Mouse (Mus musculus) adrenal gland, adult (tissue): Measurements from ENCODE around the gene Nt5c.
"Not testable (repeated sequence)": the region's sequence is repeated elsewhere in the genome, so short reads cannot be mapped to it uniquely, and the experiment has no call there.

ENCODE experiments used
- DNase-seq, 2 experiments: peaks; one replicate each; pipeline ENCODE4 v3.0.0; 2022 to 2023; ENCODE audit warnings: low spot score in 1 of 2; ENCODE audit not compliant: inconsistent age in 2 of 2

The Nt5c gene

DNA sequence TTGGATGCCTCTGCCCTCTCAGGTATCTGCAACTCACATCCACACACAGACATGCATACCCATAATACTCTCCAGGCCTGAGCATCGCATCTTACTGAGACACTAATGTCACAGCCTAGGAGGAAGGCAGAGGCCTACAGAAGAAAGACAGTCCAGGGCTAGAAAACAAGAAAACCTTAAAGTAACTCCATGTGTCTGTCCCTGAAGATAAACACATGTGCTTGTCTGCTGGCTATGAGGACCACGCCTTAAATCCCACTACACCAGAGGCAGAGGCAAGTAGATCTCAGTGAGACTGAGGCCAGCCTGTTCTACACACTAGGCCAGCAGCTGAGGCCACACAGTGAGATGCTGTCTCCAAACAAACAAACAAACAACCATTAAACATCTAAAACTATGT is 19.5 kb upstream of the Nt5c start:
- DNase-seq: no peak

DNA sequence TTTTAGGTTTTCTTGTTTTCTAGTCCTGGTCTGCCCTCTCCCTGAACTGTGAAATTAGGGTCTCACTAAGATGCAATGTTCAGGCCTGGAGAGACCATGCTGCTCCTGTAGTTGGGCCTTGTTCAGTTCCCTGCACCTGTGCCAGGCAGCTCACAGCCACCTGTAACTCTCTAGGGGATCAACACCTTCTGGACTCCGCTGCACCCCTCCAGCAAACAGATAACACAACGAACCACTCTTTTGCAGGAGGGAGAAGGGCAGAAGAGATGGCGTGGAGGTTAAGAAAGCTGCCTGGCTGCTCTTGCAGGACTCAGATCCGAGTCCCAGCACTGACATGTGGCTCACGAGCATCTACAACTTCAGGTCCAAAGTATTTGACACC is 18.8 kb upstream of the Nt5c start:
- DNase-seq: no peak

DNA sequence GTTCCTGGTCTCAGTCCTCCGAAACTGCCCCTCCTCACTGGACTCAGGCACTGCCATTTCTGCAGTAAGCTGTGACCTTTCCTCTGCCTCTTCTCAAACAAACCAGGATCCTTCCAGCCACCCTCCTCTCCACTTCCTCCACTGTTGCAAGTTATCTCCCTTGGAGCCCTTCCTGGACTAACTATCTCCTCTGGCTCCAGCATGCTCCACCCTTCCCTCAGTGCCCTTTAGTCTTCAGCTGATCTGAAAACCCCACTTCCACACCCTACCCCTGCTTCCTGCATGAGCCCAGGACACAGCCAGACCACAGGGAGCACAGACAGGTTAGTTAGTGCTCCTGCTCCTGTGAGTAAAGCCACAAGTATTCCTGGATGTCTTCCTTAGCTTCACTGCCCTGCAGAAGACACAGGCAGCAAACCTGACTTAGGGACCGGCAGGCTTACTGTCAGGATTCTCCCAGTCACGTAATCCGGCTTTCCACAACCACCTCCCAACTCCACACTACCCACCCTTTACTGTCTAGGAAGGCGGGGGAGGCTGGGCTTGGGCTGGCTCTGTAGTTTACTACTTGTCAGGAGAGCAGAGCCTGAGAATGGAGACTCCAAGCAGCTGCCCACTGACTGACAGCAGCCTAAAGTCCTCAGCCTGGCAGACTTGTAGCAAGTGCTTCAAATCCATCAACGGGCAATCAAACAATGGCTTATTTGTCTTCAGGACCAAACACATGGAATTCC is 18.3 kb upstream of the Nt5c start:
- DNase-seq: no peak

DNA sequence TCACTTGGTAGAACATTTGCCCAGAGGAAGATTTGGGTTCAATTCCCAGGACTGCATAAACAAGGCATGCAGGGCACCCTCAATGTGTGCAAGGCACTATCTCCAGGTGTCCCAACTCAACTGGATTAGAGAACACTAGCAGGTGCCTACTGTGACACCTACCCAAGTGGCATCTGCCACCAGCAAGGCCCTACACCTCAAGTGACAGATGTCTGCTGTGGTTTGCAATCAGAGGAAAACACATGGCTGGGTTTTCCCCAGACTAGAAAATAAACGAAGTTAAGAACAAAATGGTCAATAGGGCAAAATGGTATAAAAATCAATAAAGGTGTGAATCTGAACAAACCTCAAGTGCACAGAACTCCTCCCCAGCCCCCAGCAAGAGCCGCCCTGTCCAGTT is 16.4 kb upstream of the Nt5c start:
- no peak for DNase-seq

DNA sequence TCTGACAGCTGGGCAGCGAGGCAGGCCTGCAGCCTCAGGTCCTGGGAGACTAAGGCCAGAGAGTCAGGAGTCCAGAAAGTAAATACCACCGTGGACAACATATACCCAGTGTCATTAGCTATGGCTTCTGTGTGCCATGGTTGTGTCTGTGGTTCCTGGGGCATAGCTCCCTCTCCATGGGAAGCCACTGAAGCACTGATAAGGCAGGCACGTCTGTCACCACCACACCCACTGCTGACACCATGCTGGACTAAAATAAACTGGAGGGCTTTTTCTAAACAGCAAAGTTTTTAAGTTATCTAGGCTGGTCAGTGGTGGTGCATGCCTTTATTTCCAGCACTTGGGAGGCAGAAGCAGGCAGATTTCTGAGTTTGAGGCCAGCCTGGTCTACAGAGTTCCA is 14.9 kb upstream of the Nt5c start:
- no peak for DNase-seq

DNA sequence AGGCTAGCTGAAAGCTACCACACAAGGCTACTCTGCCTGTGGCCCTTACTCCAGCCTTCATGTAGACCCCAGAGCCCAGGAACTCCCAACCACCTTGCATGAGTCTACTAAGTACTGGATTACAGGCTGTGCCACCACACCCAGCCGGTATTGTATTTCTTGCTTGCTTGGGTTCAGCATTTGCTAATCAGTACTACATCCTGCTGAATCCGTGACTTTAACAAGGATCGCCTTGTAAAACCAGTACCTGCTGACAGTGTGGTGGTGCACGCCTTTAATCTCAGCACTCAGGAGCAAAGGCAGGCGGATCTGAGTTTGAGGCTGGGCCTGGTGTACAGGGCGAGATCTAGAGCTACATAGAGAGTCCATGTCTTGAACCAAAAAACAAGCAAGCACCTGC is 11.0 kb upstream of the Nt5c start:
- DNase-seq: no peak

DNA sequence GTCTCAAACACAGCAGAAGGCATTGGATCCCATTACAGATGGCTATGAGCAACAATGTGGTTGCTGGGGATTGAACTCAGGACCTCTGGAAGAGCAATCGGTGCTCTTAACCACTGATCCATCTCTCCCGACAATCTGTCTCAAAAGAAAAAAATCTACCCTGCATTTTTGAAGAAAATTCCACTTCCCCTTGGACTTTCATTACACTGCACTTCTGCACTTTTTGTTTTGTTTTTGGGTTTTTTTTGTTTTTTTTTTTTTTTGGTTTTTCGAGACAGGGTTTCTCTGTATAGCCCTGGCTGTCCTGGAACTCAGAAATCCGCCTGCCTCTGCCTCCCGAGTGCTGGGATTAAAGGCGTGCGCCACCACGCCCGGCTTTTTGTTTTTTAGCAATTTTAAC is 4.9 kb upstream of the Nt5c start:
- DNase-seq: not testable (repeated sequence)

DNA sequence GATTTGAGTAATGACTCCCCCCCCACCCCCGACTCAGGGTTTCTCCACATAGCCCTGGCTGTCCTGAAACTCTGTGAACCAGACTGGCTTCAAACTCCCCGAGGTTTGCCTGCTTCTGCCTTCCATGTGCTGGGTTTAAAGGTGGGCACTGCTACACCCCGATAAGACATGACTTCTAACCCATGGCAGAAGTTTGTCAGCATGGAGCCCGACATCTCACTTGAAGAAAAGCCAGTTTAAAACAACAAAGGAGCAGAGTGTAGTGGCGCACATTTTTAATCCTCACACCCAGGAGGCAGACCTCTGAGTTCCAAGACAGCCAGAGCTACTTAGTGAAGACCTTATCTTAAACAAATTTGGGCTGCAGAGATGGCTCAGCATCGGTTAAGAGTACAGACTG is 725 bp upstream of the Nt5c start:
- no peak for DNase-seq

DNA sequence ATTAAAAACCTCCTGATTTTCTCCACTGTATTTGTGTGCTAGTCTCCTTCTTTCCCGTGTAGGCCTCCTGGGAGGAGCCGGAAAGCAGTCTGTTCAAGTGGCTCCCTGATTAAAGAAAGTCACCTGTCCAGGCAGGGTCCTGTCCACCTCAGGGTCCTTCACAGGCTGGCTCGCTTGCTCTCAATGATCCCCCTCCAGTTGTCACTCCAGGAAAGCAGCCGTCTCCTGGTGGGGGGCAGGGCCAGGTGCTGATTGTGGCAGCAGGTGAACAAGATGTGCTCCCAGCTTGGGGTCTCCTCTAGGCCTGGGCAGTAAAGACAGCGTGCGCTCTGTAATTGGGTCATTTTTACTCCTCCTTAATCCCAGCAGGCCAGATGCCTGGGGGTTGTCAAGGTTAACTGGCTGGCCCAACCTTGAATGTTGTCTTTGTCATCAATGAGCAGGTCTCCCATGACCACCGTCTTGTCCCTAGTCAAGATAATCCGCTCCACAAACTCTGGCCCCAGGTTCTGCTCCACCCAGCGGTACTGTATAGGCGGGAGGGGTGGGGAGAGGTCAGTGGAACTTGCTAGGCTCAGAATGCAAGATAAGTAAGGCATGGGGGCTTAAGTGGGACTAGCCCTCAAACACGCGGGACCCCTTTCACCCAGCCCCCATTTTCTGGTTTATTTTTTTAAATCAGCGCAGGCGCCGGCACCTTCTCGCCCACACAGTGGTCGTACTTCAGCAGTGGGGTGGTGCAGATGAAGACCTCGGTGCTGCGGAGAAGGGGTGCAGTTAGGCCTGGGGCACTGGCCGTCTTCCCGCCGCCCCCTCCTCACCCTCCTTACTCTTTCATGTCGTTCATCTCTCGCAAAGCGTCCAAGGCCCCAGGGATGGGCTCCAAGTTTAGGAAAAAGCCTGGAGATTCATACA is 964 bp downstream of the Nt5c start:
- peak; percentile 71 to 85 for DNase-seq

DNA sequence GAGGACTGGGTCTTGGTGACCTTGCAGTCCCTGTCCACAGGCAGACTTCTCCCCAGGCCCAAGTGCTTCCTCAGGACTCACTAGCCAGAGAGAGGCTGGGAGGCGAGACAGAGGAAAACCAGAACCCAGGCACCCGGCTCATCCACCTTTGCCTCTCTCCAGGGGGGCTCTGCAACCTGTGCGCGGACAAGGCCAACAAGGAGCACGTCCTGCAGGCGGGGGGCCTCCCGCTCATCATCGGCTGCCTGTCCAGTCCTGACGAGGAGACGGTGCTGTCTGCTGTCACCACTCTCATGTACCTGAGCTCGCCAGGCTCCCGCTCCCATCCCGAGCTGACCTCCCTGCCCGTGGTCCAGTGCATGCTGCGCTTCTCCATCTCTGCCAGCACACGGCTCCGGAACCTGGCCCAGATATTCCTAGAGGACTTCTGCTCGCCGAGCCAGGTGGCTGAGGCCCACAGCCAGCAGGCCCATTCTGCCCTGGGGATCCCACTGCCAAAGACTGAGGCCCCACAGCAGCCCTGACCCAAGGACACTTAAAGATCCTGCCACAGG is 3.0 kb downstream of the Nt5c start:
- DNase-seq: no peak

DNA sequence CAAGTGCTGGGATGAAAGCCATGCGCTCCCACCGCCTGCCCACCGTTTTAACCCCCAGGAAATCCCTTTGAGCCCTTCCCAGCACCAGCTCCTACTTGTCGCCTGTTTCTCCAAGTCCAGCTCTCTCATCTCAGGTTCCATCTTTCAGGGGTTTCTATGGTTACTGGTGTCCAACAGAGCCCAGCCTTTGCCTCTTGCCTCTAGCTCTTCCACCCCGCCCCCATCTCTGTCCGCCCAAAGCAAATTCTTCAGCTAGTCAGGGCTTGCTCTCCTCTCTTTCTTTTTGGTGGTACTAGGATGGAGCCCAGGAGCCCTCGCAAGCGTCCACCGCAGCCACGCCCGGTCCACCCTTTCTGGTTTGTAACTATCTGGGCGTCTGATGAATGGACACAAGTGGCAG is 6.5 kb downstream of the Nt5c start:
- no peak for DNase-seq

DNA sequence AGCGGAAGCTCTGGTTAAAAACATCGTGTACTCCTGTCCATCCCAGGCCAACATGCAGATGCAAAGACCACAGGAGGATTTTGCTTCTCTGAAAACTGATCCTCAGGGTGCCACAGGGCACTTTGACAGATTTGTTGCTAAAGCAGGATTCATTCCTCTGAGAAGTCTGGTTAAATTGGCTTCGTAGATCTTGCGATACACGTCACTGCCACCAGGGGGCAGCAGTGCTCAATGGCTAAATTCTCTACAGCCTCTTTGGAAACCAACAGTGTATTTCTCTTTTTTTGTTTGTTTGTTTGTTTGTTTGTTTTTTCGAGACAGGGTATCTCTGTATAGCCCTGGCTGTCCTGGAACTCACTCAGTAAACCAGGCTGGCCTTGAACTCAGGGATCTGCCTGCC is 7.9 kb downstream of the Nt5c start:
- peak; percentile 73 to 94 for DNase-seq

DNA sequence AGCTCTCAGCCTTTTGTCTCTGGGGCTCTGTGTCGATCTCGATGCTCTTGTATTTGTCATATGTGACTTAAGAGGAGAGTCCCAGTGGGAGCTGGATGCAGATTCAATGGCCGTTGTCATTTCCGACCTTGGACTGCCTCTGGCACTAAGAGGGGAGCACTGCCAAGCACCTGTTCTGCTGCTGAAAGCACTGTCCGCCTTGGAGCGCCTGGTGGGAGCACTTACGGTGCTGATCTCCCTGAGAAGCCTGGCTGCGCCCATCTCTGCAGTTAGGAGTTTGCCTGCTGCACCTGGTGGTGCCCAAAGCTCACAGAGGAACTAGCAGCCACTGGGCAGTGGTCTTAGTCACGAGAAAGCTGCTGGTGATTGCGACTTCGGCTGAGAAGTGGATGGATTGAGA is 8.4 kb downstream of the Nt5c start:
- no peak for DNase-seq

DNA sequence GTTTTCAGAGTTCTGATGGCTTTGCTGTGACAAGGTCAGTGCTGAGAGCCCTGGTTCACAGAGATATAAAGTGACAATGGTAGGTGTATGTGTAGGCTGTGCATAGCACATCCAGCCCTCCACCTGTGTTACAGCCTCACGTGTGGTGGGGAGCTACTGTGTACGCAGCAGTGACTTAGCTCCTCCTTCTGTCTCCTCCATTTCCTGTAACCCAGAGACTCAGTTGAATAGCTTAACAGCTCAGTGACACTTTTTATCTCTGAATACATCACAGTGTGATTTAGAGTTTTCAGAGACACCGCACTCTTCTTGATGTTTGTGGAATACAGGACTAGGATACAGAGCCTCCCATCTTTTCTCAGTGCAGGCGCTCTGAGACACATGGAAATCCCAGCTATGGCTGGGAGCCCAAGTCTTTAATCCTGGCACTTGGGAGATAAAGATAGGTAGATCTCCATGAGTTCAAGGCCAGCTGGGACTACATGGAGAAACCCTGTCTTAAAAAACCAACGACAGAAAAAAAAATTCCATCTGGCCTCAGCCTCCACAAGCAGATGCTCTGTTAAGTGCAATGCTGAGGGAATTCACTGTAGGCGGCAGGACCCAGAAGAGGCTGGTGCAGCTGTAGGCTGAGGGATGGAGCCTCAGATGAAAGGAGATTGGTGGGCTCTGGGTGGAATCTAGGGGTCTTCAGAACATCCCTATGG is 10.0 kb downstream of the Nt5c start:
- no peak for DNase-seq

DNA sequence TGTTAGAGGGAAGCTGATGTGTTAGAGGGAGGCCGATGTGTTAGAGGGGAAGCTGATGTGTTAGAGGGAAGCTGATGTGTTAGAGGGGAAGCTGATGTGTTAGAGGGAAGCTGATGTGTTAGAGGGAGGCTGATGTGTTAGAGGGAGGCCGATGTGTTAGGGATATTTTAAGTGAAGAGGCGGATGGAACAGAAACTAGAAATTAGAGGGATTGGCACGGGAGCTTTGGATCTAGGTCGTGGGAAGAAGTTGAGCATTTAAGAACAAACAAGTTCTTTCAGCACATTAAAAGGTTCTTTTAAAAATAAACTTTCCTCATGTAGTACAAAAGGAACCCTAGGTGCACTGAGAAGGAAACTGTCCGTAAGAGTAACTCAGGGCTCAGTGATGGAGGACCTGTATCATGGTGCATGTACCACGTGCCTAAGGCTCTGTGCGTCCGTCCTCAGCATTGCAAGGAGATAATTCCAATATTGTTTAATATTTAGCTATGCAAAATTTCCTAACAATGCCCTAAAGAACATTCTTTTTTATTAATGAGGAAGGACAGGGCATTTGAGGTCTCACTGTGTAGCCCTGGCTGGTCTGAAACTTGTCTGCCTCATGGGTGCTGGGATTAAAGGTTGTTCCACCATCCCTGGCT is 13.2 kb downstream of the Nt5c start:
- DNase-seq: no peak

DNA sequence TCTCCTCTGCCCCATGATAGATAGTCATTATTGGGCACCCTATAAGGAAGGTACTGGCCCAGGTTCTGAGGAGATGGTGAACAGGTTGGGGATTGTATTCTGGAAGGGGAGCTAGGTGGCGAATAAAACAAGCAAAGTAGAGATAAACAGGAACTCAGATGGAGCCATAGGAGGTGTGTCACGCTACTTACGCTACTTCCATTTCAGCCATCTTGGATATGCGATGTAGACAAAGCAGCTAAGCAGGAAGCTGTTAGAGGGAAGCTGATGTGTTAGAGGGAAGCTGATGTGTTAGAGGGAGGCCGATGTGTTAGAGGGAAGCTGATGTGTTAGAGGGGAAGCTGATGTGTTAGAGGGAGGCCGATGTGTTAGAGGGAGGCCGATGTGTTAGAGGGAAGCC is 14.3 kb downstream of the Nt5c start:
- DNase-seq: not testable (repeated sequence)

DNA sequence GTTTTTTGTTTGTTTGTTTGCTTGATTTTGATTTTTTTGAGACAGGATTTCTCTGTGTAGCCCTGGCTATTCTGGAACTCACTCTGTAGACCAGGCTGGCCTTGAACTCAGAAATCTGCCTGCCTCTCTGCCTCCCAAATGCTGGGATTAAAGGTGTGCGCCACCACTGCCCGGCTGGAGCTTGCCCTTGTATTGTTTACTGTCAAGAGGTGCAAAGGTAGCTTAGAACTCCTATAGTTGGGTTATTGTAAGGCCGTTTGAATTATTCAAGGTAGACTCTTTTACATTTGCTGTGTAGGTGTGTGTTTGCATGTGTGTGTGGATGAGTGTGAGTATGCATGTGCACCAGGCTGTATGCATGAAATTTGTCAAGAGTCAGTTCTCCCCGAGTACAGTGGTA is 15.0 kb downstream of the Nt5c start:
- DNase-seq: not testable (repeated sequence)

DNA sequence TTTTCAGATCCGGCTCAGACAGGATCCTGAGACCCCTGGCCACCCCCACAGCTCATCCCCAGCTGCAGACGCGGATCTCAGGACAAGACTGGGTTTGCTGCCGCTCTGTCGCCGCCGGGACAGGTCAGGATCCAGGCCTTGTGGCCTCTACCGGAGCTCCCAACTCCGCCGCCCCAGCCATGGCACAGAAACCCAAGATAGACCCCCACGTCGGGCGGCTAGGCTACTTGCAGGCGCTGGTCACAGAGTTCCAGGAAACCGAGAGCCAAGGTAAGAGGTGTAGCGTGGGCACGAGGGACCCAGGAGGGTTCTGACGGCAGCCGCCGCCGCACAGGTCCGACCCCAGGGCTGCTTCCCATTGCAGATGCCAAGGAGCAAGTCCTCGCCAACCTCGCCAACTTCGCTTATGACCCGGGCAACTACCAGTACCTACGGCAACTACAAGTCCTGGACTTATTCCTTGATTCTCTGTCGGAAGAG is 15.9 kb downstream of the Nt5c start:
- DNase-seq: no peak

DNA sequence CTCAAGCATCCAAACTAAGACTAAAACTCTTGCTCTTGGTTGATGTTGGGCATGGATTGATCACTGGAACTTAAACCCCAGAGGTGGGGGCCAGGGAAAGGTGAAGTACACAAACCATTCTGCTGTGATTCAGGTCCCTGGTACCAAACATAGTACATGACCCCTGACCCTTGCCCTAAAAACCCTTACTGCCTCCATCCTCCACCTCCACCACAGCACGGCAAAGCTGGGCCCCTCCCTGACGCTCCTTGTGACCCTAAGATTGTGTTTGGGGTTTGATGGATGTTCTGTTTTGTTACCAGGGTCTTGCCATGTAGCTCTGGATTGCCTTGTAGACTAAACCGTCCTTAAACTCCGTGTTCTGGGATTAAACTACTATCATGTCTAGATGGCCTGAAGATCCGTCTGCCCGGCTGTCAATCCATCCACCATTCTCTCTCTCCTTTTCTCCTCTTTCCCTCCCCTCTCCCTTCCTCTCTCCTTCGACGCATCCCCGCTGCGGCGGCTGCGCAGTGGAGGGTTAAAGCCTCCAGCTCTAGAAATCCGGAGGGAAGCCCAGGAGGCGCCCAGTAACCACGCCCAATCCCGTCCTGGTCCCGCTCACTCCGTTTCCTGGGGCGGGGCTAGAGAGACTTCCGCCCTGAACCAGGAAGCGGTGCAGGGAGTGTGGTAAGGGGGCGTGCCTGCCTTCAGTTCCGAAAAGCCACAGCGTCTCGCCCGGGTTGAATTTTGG is 16.5 kb downstream of the Nt5c start, which contains the start of gene Armc7:
Armc7 (plus strand) TSS at position 643 of the 733 bp plus-strand sequence.
- DNase-seq: peak; percentile 97 to 99

DNA sequence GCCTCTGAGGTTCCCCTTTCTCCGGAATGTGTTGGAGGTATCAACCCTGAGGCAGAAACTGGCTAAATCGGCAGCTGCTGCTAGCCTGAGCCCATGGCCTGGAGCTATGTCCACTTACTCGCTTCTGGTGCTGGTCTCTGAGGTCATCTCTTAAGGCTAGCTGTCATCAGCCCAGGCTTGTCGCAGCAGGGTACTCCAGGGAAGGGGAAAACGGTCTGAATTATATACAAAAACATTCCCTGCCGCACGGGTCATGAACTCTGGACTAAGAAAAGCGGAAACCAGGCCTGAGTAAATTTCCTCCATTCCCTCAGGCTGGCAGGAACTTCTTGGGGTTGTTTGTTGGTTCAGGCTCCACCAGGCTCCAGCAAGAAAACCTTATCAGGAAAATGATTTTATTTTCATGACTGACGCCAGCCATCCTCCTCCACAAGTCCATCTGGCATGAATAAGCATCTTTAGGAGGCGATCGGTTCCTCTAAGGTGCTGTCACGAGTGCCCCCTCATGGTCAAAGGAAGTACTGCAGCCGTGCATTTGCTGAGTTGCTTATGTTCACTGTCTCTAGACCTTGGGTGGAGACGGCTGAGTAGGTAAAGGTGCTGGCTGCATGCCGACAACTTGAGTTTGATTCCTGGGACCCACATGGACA is 17.9 kb downstream of the Nt5c start:
- peak; percentile 92 to 98 for DNase-seq
